Mouse (Mus musculus) C2C12 (cell line): ENCODE measurements at regions not wholly inside any gene's neighbourhood (a gene's known extent, or its start where the extent isn't known, plus 50 kb on each side); places are given as distances from the start of the nearest gene placed in this dataset.

ENCODE experiments used
- CEBPB ChIP-seq: IDR thresholded peaks from one replicate; pipeline ENCODE4 v1.6.1; 2011; ENCODE audit warnings: low read depth, mild to moderate bottlenecking, control low read depth, moderate library complexity
- CTCF ChIP-seq: IDR thresholded peaks from one replicate; pipeline ENCODE4 v1.5.1; 2011; ENCODE audit not compliant: control insufficient read depth, insufficient read depth, insufficient read length
- MAX ChIP-seq: IDR thresholded peaks from one replicate; pipeline ENCODE4 v1.6.1; 2011; ENCODE audit warnings: mild to moderate bottlenecking, control low read depth
- MYOG ChIP-seq: IDR thresholded peaks from one replicate; pipeline ENCODE4 v1.6.1; 2011; ENCODE audit not compliant: control insufficient read depth, insufficient read length; ENCODE audit errors: extremely low read depth
- USF1 ChIP-seq: IDR thresholded peaks from one replicate; pipeline ENCODE4 v1.6.1; 2011; ENCODE audit warnings: low read depth, mild to moderate bottlenecking, control low read depth, moderate library complexity

DNA sequence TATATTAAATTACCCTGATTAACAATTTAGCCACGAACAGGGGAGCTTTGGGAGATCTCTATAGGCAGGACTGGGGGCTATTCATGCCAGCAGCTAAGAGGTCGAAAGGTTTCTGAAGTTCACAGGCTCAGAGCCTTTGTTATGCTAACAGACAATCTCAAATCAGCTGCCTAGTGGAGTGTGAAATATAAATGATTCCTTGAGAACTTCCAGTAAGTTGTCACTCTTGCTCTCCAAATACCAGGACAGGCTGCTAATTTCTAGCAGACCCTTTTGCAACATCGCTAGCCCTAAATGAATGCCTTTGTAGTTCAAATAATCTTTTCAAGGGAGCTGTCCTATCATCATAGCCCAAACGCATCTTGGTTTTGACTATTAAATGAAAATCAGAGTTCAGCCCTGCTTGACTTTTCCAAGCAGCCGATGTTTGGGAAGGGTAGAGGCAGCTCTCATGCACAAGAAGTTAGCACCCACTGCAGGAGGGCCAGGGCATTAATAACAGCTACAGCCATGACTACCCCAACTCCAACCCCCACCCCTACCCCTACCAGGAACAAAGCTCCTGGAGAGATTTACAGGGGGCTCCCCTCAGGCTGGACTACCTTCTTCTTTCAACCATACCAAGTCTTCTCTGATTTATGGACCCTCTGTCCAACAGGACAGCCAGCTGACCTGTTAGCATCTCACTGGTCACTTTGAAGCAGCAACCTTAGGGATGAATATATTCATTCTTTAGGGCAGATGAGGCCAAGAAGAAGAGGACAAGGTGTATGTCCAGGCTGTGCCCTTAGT is 162.2 kb upstream of the Tmem161b start:
- TF ChIP-seq CTCF (no peak), MAX (no peak), USF1 (no peak), CEBPB (no peak), MYOG (no peak)
